Mouse (Mus musculus): ENCODE measurements around the gene Oat.

GRCm38 (mm10) chr7:132604720-132605119 lies 28.5 kb upstream of the Oat start:
- TF ChIP-seq POLR2A (IDR thresholded peaks at IDR 0.05; ENCODE audit: borderline replicate concordance, control insufficient read depth, low read depth, low read length): no peak
- TF ChIP-seq CTCF (IDR thresholded peaks at IDR 0.05; ENCODE audit: control insufficient read depth, insufficient read depth, low read length): no peak

All from bone marrow, adult 2 months (tissue).